Mouse (Mus musculus) liver, embryonic 14.5 days (tissue): ENCODE measurements around the gene Zc3hav1. TPM values are rescaled to one million over a fixed set of nuclear protein-coding genes. Genes with fewer than 3 reads are reported as not detected.

Source experiments
- ATAC-seq: fragments of 200-750 bp; cut with Nextera tagmentation; 2 replicates; pipeline ENCODE4 v1.8.0; 2017; ENCODE audit warnings: moderate number of reproducible peaks, mild to moderate bottlenecking, moderate library complexity; ENCODE audit not compliant: insufficient read depth
- DNase-seq, 3 experiments: peaks; one replicate each; pipeline ENCODE4 v3.0.0-alpha.2; 2012 to 2013; ENCODE audit warnings: low read depth in 3 of 3, low spot score in 3 of 3
- H3K27ac ChIP-seq: fragments of 300-500 bp; sonication (generic); 2 replicates; pipeline ENCODE4 v1.5.1; 2014; ENCODE audit warnings: moderate library complexity, mild to moderate bottlenecking, control low read depth, inconsistent platforms
- H3K27me3 ChIP-seq: fragments of 300-500 bp; sonication (generic); 2 replicates; pipeline ENCODE4 v1.6.1; 2014; ENCODE audit warnings: mild to moderate bottlenecking, low read length, moderate library complexity; ENCODE audit not compliant: control insufficient read depth, insufficient read depth
- H3K36me3 ChIP-seq: fragments of 300-500 bp; sonication (generic); replicated peaks from 2 replicates; pipeline ENCODE4 v1.6.1; 2014; ENCODE audit warnings: low read depth; ENCODE audit not compliant: control insufficient read depth, insufficient read depth
- H3K4me1 ChIP-seq, 2 experiments: fragments of 200-500 bp in 1 of 2; fragments of 300-500 bp in 1 of 2; sonication (generic) in 1 of 2; replicated peaks; 2 replicates each; pipeline ENCODE4 v1.6.1; 2012 to 2014; ENCODE audit warnings: antibody characterized with exemption in 1 of 2, inconsistent platforms in 1 of 2, low read length in 1 of 2; ENCODE audit not compliant: control insufficient read depth in 2 of 2, insufficient read depth in 2 of 2
- H3K4me2 ChIP-seq: fragments of 300-500 bp; sonication (generic); 2 replicates; pipeline ENCODE4 v1.6.1; 2014; ENCODE audit warnings: low read depth, mild to moderate bottlenecking, control low read depth, moderate library complexity
- H3K4me3 ChIP-seq, 2 experiments: fragments of 200-500 bp in 1 of 2; fragments of 300-500 bp in 1 of 2; sonication (generic) in 1 of 2; 2 replicates each; pipeline ENCODE4 v1.5.1; 2012 to 2014; ENCODE audit warnings: low read depth in 2 of 2, low read length in 2 of 2, mild to moderate bottlenecking in 2 of 2, control low read depth in 1 of 2, inconsistent platforms in 1 of 2, moderate library complexity in 1 of 2; ENCODE audit not compliant: insufficient read depth in 1 of 2
- H3K9ac ChIP-seq: fragments of 300-500 bp; sonication (generic); replicated peaks from 2 replicates; pipeline ENCODE4 v1.6.1; 2014; ENCODE audit warnings: mild to moderate bottlenecking, control low read depth, moderate library complexity
- H3K9me3 ChIP-seq: fragments of 300-500 bp; sonication (generic); 2 replicates; pipeline ENCODE4 v1.6.1; 2016; ENCODE audit warnings: low read length, mixed read lengths; ENCODE audit not compliant: control insufficient read depth
- CTCF ChIP-seq: IDR thresholded peaks from 2 replicates; pipeline ENCODE4 v1.5.1; 2016; ENCODE audit warnings: antibody characterized with exemption, low read depth, control low read depth
- EP300 ChIP-seq: IDR thresholded peaks from 2 replicates; pipeline ENCODE4 v1.6.1; 2016; ENCODE audit warnings: antibody characterized with exemption, low read depth
- WGBS: fragments of 180-500 bp; shearing (Covaris S2); extraction: QIAGEN DNeasy Blood & Tissue Kit; methylation state at CpG from one replicate; pipeline ENCODE4 v1.1.7; 2014; ENCODE audit not compliant: insufficient replicate concordance; 5-methylcytosine and 5-hydroxymethylcytosine counted together
- polyA plus RNA-seq, 2 experiments: library from polyadenylated mRNA; depleted of rRNA in 1 of 2; stranded (reverse) in 1 of 2; unstranded in 1 of 2; fragments of >200 nt; fragmentation: Nextera tagmentation in 1 of 2; extraction: Ambion mirVana in 1 of 2; gene quantifications; 2 replicates each; pipeline versions ENCODE4 v1.2.1 to v1.2.3; 2012 to 2014

The Zc3hav1 gene
- polyA plus RNA-seq, 2 experiments: 17.0 to 23.0 TPM

DNA sequence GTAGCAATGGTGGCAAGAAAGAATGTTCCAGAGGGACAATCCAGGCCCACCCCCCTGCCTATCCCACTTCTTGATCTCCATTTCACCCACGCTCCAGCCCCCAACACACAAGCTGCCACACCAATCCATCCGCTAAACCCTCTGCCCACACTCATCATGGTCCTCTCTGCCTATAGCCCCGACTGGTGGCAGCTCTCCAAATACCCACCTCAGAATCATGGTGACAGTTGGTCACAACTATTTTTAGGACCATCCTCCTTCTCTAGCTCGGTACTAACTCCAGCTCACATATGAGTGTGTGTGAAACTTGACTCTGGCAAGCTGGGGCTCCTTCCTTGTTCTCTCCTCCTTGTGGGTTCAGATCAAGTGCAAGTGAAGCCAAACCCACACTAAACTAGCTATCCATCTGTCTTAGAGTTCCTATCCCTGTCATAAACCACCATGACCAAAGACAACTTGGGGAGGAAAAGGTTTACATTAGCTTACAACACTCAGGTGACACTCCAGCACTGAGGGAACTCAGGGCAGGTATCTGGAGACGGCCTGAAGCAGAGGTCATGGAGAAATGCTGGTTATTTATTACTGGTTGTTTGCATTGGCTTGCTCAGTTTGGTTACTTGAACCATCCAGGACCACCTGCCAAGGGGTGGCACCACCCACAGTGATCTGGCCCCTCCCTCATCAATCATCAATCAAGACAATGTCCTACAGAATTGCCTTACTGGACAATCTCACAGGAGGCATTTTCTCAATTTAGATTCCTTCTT is 90.8 kb downstream of the Zc3hav1 start:
- Histone ChIP-seq H3K9ac (no peak overlapping the region), H3K27me3 (no peaks in the 10 kb centered on the region)
- TF ChIP-seq CTCF (no peak), EP300 (no peak)

DNA sequence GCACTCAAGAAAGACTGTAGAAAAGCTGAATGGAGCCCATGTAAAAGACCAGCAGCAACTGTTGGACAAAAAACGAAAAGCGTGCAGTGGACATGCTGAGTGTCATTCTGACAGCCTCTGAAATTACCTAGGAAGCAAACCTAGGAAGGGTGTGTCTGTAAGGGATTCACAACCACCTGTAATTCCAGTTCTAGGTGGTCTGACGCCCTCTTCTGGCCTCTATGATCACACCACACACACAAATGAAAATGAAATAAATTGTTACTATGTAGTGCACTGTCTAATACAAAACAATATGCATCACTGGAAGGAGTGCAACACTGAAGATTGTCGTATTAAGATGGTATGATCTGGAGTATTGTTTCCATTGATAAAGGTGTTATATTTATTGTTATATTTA is 92.5 kb downstream of the Zc3hav1 start:
- DNase-seq (no peak), ATAC-seq (no peak)
- Histone ChIP-seq H3K36me3 (no peaks in the 10 kb centered on the region), H3K27ac (no peak overlapping the region), H3K27me3 (no peaks in the 10 kb centered on the region), H3K9me3 (no peaks in the 10 kb centered on the region), H3K4me3 (no peak overlapping the region), H3K4me1 (no peaks in the 10 kb centered on the region; a peak in 1 of 4 replicates), H3K9ac (no peak overlapping the region), H3K4me2 (no peak overlapping the region)
- WGBS: 55% methylated on average over 4 of the region's 4 CpGs
- TF ChIP-seq EP300: no peak
- TF ChIP-seq CTCF: no peak

More for the DNA sequence above, 90.8 kb downstream of the Zc3hav1 start:
- H3K4me2 ChIP-seq: no peak overlapping the region
- WGBS: 37% methylated on average over 5 of the region's 5 CpGs
- no peaks in the 10 kb centered on the region for H3K36me3 ChIP-seq
- DNase-seq (no peak), ATAC-seq (no peak)
- no peak overlapping the region for H3K4me3 ChIP-seq
- H3K9me3 ChIP-seq: no peaks in the 10 kb centered on the region
- H3K27ac ChIP-seq: no peak overlapping the region
- H3K4me1 ChIP-seq: no peaks in the 10 kb centered on the region

DNA sequence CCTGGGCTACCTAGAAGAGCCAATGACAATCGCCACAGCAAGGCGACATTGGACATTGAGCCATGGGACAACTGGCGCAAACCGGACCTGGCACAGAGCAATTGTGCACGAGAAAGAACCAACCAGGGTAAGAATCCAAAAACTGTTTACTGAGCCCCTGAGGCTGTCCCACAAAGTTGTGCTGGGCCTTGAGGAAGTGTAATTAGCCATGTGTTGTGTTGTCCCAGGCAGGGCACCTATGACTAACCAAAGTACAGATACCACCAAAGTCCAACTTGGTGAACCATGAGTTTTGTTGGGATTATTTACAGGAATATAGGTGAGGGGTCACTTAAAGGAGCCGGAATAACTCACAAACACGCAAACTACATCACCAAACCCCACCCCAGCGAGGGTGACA is 96.9 kb downstream of the Zc3hav1 start:
- Histone ChIP-seq H3K27me3 (peaks cover 23% of the 10 kb centered on the region), H3K27ac (no peak overlapping the region), H3K4me3 (no peak overlapping the region), H3K9ac (no peak overlapping the region), H3K4me1 (peaks cover 0 to 3% of the 10 kb centered on the region in 2 experiments; a peak in 3 of 4 replicates), H3K36me3 (no peaks in the 10 kb centered on the region), H3K4me2 (no peak overlapping the region), H3K9me3 (no peaks in the 10 kb centered on the region)
- WGBS: 68% methylated on average over 8 of the region's 8 CpGs
- DNase-seq (no peak), ATAC-seq (no peak)
- TF ChIP-seq CTCF: no peak
- no peak for TF ChIP-seq EP300

DNA sequence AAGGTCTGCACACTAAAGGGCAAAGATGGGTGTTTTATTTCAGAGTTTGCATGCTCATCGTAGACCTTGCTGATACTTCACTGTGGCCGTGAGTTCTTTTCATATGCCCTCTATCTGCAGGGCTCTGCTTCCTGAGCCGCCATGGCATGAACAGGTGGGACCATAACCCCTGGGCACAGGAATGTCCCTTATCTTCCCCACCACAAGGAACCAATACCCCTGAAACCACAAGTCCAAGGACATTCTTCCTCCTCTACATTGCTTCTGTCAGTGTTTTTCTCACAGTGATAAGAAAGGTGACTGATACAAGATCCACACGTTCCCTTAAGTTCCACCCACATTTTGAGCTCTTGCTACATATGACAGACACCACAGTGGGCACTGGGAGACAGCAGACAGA is 97.6 kb downstream of the Zc3hav1 start:
- Histone ChIP-seq H3K4me3 (no peak overlapping the region), H3K9me3 (no peaks in the 10 kb centered on the region), H3K36me3 (no peaks in the 10 kb centered on the region), H3K4me2 (no peak overlapping the region), H3K27me3 (peaks cover 25% of the 10 kb centered on the region), H3K27ac (no peak overlapping the region), H3K9ac (no peak overlapping the region), H3K4me1 (peaks cover 0 to 3% of the 10 kb centered on the region in 2 experiments; a peak in 3 of 4 replicates)
- no peak for TF ChIP-seq EP300
- 14% methylated on average over 4 of the region's 4 CpGs for WGBS
- ATAC-seq (no peak), DNase-seq (no peak)

DNA sequence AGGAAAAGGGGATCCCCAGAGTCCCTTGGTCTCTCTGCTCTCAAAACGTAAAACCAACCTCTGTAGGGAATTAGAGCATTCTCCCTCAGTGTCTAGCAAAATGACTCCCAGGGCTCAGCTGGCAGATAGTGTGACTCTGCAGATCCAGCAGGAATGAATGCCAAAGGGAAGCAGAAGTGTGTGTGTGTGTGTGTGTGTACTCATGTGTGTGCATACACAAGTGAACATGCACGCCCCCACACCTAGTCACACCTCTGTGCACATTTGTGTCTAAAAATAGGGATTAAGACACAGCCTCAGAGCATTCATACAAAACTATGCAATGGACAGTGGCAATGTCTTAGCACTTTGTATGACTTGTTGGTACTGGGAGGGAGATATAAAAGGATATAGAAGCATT is 98.6 kb downstream of the Zc3hav1 start:
- Histone ChIP-seq H3K27me3 (peaks cover 25% of the 10 kb centered on the region), H3K9me3 (no peaks in the 10 kb centered on the region), H3K36me3 (no peaks in the 10 kb centered on the region), H3K4me2 (no peak overlapping the region), H3K9ac (no peak overlapping the region), H3K4me1 (peaks cover 0 to 3% of the 10 kb centered on the region in 2 experiments; a peak in 3 of 4 replicates), H3K4me3 (no peak overlapping the region), H3K27ac (no peak overlapping the region)
- 68% methylated on average over 2 of the region's 2 CpGs for WGBS
- ATAC-seq (no peak), DNase-seq (no peak)
- TF ChIP-seq EP300 (no peak), CTCF (no peak)

Other genes starting within 250 kb of the Zc3hav1 start
- not detected in 2 replicates for gene Tmem213, start 245.3 kb downstream of the Zc3hav1 start, polyA plus RNA-seq (2012; rRNA removed)
- not detected in 2 replicates for gene Tmem213, start 245.3 kb downstream of the Zc3hav1 start, polyA plus RNA-seq (2014; fragmentation: Nextera tagmentation; extraction: Ambion mirVana)
- gene Atp6v0a4, start 230.0 kb downstream of the Zc3hav1 start, polyA plus RNA-seq (2012; rRNA removed): 0.17 and 0.35 TPM in 2 replicates
- gene Atp6v0a4, start 230.0 kb downstream of the Zc3hav1 start, polyA plus RNA-seq (2014; fragmentation: Nextera tagmentation; extraction: Ambion mirVana): 0.10 and 0.13 TPM in 2 replicates
- gene D630045J12Rik, start 100.6 kb downstream of the Zc3hav1 start, polyA plus RNA-seq (2012; rRNA removed): 0.31 and 0.36 TPM in 2 replicates
- gene D630045J12Rik, start 100.6 kb downstream of the Zc3hav1 start, polyA plus RNA-seq (2014; fragmentation: Nextera tagmentation; extraction: Ambion mirVana): 0.10 and 0.23 TPM in 2 replicates
- gene Zc3hav1l, start 55.3 kb downstream of the Zc3hav1 start, polyA plus RNA-seq (2012; rRNA removed): 3.9 and 4.7 TPM in 2 replicates
- 1.4 and 1.8 TPM in 2 replicates for gene Zc3hav1l, start 55.3 kb downstream of the Zc3hav1 start, polyA plus RNA-seq (2014; fragmentation: Nextera tagmentation; extraction: Ambion mirVana)
- 0.18 and 0.26 TPM in 2 replicates for gene Ttc26, start 26.9 kb upstream of the Zc3hav1 start, polyA plus RNA-seq (2012; rRNA removed)
- gene Ttc26, start 26.9 kb upstream of the Zc3hav1 start, polyA plus RNA-seq (2014; fragmentation: Nextera tagmentation; extraction: Ambion mirVana): 0.24 and 0.41 TPM in 2 replicates
- gene Ubn2, start 79.3 kb upstream of the Zc3hav1 start, polyA plus RNA-seq (2012; rRNA removed): 3.6 and 4.8 TPM in 2 replicates
- 3.5 and 4.1 TPM in 2 replicates for gene Ubn2, start 79.3 kb upstream of the Zc3hav1 start, polyA plus RNA-seq (2014; fragmentation: Nextera tagmentation; extraction: Ambion mirVana)
- 45.3 and 54.6 TPM in 2 replicates for gene Fmc1, start 178.9 kb upstream of the Zc3hav1 start, polyA plus RNA-seq (2012; rRNA removed)
- gene Fmc1, start 178.9 kb upstream of the Zc3hav1 start, polyA plus RNA-seq (2014; fragmentation: Nextera tagmentation; extraction: Ambion mirVana): 91.8 and 93.7 TPM in 2 replicates
- gene Luc7l2, start 196.7 kb upstream of the Zc3hav1 start, polyA plus RNA-seq (2012; rRNA removed): 28.0 and 57.2 TPM in 2 replicates
- 18.0 and 18.6 TPM in 2 replicates for gene Luc7l2, start 196.7 kb upstream of the Zc3hav1 start, polyA plus RNA-seq (2014; fragmentation: Nextera tagmentation; extraction: Ambion mirVana)